Mouse (Mus musculus) midbrain, embryonic 14.5 days (tissue): ENCODE measurements around the gene Gatad2b. TPM values are rescaled to one million over a fixed set of nuclear protein-coding genes. Genes with fewer than 3 reads are reported as not detected.
"Not testable (repeated sequence)": the region's sequence is repeated elsewhere in the genome, so short reads cannot be mapped to it uniquely, and the experiment has no call there.

ENCODE experiments used
- ATAC-seq: fragments of 200-750 bp; cut with Nextera tagmentation; 2 replicates; pipeline ENCODE4 v1.8.0; 2017; ENCODE audit warnings: moderate number of reproducible peaks, moderate library complexity; ENCODE audit not compliant: low FRiP score, low TSS enrichment
- DNase-seq: peaks from one replicate; pipeline ENCODE4 v3.0.0-alpha.2; 2015
- H3K27ac ChIP-seq: fragments of 300-500 bp; sonication (generic); replicated peaks from 2 replicates; pipeline ENCODE4 v1.5.1; 2014; ENCODE audit warnings: mild to moderate bottlenecking, low read depth, low read length, moderate library complexity
- H3K27me3 ChIP-seq: fragments of 300-500 bp; sonication (generic); 2 replicates; pipeline ENCODE4 v1.6.1; 2014; ENCODE audit warnings: low read length, control low read depth, mixed read lengths; ENCODE audit not compliant: control insufficient read depth, insufficient read depth
- H3K36me3 ChIP-seq: fragments of 300-500 bp; sonication (generic); 2 replicates; pipeline ENCODE4 v1.6.1; 2014; ENCODE audit warnings: low read length, control low read depth; ENCODE audit not compliant: control insufficient read depth, insufficient read depth
- H3K4me1 ChIP-seq: fragments of 300-500 bp; sonication (generic); 2 replicates; pipeline ENCODE4 v1.6.1; 2014; ENCODE audit warnings: mild to moderate bottlenecking, antibody characterized with exemption, low read length, control low read depth; ENCODE audit not compliant: control insufficient read depth, insufficient read depth
- H3K4me2 ChIP-seq: fragments of 300-500 bp; sonication (generic); 2 replicates; pipeline ENCODE4 v1.6.1; 2014; ENCODE audit warnings: mild to moderate bottlenecking, low read length, moderate library complexity
- H3K4me3 ChIP-seq: fragments of 300-500 bp; sonication (generic); replicated peaks from 2 replicates; pipeline ENCODE4 v1.5.1; 2014; ENCODE audit warnings: low read depth, low read length
- H3K9ac ChIP-seq: fragments of 300-500 bp; sonication (generic); replicated peaks from 2 replicates; pipeline ENCODE4 v1.6.1; 2014; ENCODE audit warnings: mild to moderate bottlenecking, low read length, moderate library complexity
- H3K9me3 ChIP-seq: fragments of 300-500 bp; sonication (generic); 2 replicates; pipeline ENCODE4 v1.6.1; 2016; ENCODE audit warnings: low read length, control low read depth, mixed read lengths; ENCODE audit not compliant: control insufficient read depth
- WGBS: fragments of 180-500 bp; shearing (Covaris S2); extraction: QIAGEN DNeasy Blood & Tissue Kit; methylation state at CpG from one replicate; pipeline ENCODE4 v1.1.7; 2014; 5-methylcytosine and 5-hydroxymethylcytosine counted together
- polyA plus RNA-seq: library from polyadenylated mRNA; unstranded; fragments of >200 nt; fragmentation: Nextera tagmentation; extraction: Ambion mirVana; gene quantifications from 2 replicates; pipeline ENCODE4 v1.2.1, GENCODE M21; 2014

Gene Gatad2b
- polyA plus RNA-seq, 1 experiment from 2014 or later: 16.0 TPM

GRCm38 (mm10) chr3:90289403-90289802, 3.6 kb upstream of the Gatad2b start:
- not testable (repeated sequence) for H3K36me3 ChIP-seq, ATAC-seq, H3K4me3 ChIP-seq, H3K9ac ChIP-seq, H3K27me3 ChIP-seq, DNase-seq, H3K4me2 ChIP-seq, H3K4me1 ChIP-seq, H3K9me3 ChIP-seq, H3K27ac ChIP-seq
- 76% methylated on average over 2 of the region's 3 CpGs for WGBS

- Histone ChIP-seq H3K4me3 (no peak overlapping the region), H3K9me3 (no peaks in the 10 kb centered on the region), H3K27ac (no peak overlapping the region), H3K4me2 (no peak overlapping the region), H3K9ac (no peak overlapping the region), H3K27me3 (no peaks in the 10 kb centered on the region), H3K4me1 (peaks cover 19% of the 10 kb centered on the region), H3K36me3 (no peaks in the 10 kb centered on the region)
- ATAC-seq (no peak), DNase-seq (no peak)
- WGBS: 90% methylated on average over 1 of the region's 1 CpGs
These were observed 2.4 kb upstream of the Gatad2b start for GRCm38 (mm10) chr3:90290602-90291001.

- Histone ChIP-seq H3K36me3 (no peaks in the 10 kb centered on the region), H3K27me3 (no peaks in the 10 kb centered on the region), H3K4me2 (peak overlapping the region; percentile 74), H3K4me3 (peak overlapping the region; percentile 59), H3K4me1 (peaks cover 19% of the 10 kb centered on the region), H3K9ac (peak overlapping the region; percentile 83), H3K27ac (peak overlapping the region; percentile 96), H3K9me3 (no peaks in the 10 kb centered on the region)
- ATAC-seq (no peak), DNase-seq (no peak)
- WGBS: 38% methylated on average over 2 of the region's 2 CpGs
These were observed 1.0 kb upstream of the Gatad2b start for GRCm38 (mm10) chr3:90291982-90292344.

- Histone ChIP-seq H3K4me1 (peaks cover 19% of the 10 kb centered on the region), H3K4me3 (peak overlapping the region; percentile 91), H3K27me3 (no peaks in the 10 kb centered on the region), H3K36me3 (no peaks in the 10 kb centered on the region), H3K9me3 (no peaks in the 10 kb centered on the region), H3K9ac (peak overlapping the region; percentile 87), H3K4me2 (peak overlapping the region; percentile 77), H3K27ac (peak overlapping the region; percentile 97)
- peak; percentile 89 for DNase-seq
- under 1% methylated on average over 37 of the region's 68 CpGs for WGBS
- peak; percentile 56 for ATAC-seq
These were observed 530 bp downstream of the Gatad2b start for GRCm38 (mm10) chr3:90293352-90294063.

- Histone ChIP-seq H3K4me2 (peak overlapping the region; percentile 77), H3K36me3 (no peaks in the 10 kb centered on the region), H3K4me1 (peaks cover 19% of the 10 kb centered on the region), H3K27ac (peak overlapping the region; percentile 97; the same call in 1 of the 2 replicates), H3K9ac (peak overlapping the region; percentile 87), H3K4me3 (peak overlapping the region; percentile 91), H3K9me3 (no peaks in the 10 kb centered on the region), H3K27me3 (no peaks in the 10 kb centered on the region)
- DNase-seq (peak; percentile 37), ATAC-seq (no peak)
- WGBS: under 1% methylated on average over 11 of the region's 11 CpGs
These were observed 1.1 kb downstream of the Gatad2b start for GRCm38 (mm10) chr3:90294064-90294440.

- ATAC-seq (no peak), DNase-seq (no peak)
- H3K9ac ChIP-seq: peak overlapping the region; percentile 87
- 77% methylated on average over 2 of the region's 2 CpGs for WGBS
- peak overlapping the region; percentile 91 for H3K4me3 ChIP-seq
- H3K4me1 ChIP-seq: peaks cover 19% of the 10 kb centered on the region
- no peaks in the 10 kb centered on the region for H3K9me3 ChIP-seq
- no peak overlapping the region for H3K27ac ChIP-seq
- H3K4me2 ChIP-seq: peak overlapping the region; percentile 77
- no peaks in the 10 kb centered on the region for H3K27me3 ChIP-seq
- no peaks in the 10 kb centered on the region for H3K36me3 ChIP-seq
These were observed 1.7 kb downstream of the Gatad2b start for GRCm38 (mm10) chr3:90294651-90295050.

GRCm38 (mm10) chr3:90305801-90306200, 12.8 kb downstream of the Gatad2b start:
- Histone ChIP-seq H3K9ac (no peak overlapping the region), H3K4me3 (no peak overlapping the region), H3K4me2 (no peak overlapping the region), H3K9me3 (no peaks in the 10 kb centered on the region), H3K27ac (no peak overlapping the region), H3K27me3 (no peaks in the 10 kb centered on the region), H3K4me1 (no peaks in the 10 kb centered on the region), H3K36me3 (no peaks in the 10 kb centered on the region)
- ATAC-seq: no peak
- WGBS: 87% methylated on average over 3 of the region's 3 CpGs
- no peak for DNase-seq

GRCm38 (mm10) chr3:90309589-90309988, 16.6 kb downstream of the Gatad2b start:
- Histone ChIP-seq H3K27me3 (no peaks in the 10 kb centered on the region), H3K36me3 (no peaks in the 10 kb centered on the region), H3K4me2 (no peak overlapping the region), H3K27ac (no peak overlapping the region), H3K9ac (no peak overlapping the region), H3K4me1 (no peaks in the 10 kb centered on the region), H3K9me3 (no peaks in the 10 kb centered on the region), H3K4me3 (no peak overlapping the region)
- DNase-seq (no peak), ATAC-seq (no peak)

GRCm38 (mm10) chr3:90313367-90313766, 20.4 kb downstream of the Gatad2b start:
- Histone ChIP-seq H3K4me3 (no peak overlapping the region), H3K36me3 (no peaks in the 10 kb centered on the region), H3K9ac (no peak overlapping the region), H3K27me3 (no peaks in the 10 kb centered on the region), H3K27ac (no peak overlapping the region), H3K4me1 (no peaks in the 10 kb centered on the region), H3K4me2 (no peak overlapping the region), H3K9me3 (no peaks in the 10 kb centered on the region)
- DNase-seq (peak; percentile 12), ATAC-seq (no peak)
